Mouse (Mus musculus): ENCODE results near the gene Lefty1.
"Not testable (repeated sequence)": the region's sequence is repeated elsewhere in the genome, so short reads cannot be mapped to it uniquely, and the experiment has no call there.

Gene Lefty1

DNA sequence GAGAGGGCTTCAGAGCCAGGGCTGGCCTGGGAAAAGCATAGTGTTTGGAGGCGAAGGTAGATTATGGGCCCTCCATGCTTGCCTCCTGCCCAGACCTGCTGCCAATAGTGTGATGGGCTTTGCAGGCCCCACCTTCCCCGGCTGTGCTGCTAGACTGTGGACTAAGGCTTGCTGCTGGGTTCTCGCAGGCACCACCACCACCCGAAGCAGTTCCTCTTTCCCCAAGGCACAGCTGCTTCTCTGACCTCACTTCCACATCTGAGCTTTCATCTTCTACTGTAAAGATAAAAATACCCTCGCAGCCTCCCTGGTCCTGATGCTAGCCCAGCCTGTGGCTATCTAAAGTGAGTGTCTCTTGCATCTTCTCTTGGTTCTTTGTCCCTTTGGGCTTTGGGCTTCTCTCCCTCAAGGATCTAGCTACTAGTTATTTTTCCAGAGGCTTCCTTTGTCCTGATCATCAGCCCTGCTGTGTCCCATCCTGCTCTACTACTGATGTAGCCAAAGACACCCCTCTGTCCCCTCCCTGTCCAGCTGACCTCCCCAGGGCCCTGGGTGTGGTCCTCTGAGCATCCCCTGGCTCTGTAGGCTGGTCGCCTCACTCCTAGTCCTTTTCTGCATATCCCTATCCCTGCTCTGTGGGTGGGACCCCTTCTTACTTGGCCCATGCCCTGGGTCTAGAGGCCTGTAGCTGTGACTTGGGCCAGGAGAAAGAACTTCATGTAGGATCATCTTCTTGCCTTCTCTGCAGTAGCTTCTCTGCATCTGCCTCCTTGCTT lies 12.4 kb upstream of the Lefty1 start:
- no peak for DNase-seq

DNA sequence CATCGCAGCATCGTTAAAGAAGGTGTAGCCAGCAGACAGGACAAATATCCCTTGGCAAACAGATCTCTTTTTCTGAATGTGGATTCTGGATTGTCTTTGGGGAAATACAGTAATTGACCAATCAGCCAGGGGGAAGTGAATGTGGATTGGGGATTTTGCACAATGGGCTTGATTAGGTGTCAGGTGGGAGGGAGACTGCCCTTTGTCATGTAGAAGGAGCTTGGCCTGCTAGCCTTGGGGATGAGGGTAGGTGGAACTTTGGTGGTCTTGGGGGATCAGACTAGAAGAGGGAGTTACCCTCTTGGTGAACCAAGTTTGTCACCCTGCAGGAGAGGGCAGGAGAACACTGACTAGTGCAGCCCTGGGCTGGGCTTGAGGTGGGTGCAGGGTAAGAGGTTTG lies 10.1 kb upstream of the Lefty1 start:
- no peak for DNase-seq

DNA sequence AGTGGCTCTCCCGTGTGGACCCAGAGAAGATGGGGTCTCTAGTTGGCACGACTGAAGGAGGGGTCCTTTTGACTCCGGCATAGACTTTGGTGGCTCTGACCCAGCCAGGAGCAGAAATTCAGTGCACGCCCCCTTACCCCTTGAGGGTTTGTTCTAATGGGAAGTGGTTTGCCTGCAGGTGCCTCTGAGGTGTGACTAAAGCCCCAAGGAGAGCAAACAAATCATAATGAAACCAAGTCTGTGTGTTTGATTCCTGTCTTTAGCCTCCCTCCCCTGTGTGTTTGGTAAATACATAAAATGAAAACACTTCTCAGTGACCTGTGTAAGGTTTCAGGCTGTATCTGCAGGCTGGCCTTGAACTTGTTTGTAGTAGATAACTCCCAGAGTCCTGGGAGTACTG lies 8.5 kb upstream of the Lefty1 start:
- DNase-seq, result no peak

DNA sequence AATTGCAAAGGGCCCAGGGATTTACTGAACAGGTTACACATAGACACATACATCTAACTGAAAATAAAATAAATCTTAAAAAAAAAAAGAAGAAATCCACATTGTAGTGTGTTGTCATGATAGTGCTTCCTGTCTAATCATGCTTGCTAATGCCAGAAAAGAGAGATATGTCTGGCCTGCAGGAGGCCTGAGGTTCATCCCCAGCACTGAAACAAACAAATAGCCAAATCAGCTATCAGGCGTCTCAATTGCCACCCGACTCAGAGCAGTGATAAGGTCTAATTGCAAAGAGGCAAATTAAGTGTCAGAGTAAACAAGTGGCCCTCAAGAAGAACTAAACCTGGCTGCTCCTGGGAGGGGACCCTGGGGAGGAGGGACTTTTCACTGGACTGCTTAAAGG lies 5.2 kb upstream of the Lefty1 start:
- DNase-seq, result no peak

DNA sequence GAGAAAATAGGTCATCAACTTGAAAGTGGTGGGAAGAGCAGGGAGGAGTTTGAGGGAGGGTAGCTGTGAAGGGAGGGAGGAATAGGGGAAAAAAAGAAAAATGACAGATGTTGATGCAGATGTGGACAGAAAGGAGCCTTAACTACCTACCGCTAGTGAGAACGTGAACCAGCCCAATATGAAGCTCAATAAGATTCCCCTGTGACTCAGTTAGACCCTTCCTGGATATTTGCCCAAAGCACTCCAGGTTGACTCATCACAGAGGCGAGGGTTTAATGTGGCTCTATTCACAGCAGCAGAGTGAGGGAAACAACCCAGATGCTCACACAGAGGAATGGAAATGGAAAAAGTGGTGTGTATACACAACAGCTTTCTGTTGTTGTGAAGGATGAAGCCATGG lies 3.7 kb upstream of the Lefty1 start:
- no peak for DNase-seq

DNA sequence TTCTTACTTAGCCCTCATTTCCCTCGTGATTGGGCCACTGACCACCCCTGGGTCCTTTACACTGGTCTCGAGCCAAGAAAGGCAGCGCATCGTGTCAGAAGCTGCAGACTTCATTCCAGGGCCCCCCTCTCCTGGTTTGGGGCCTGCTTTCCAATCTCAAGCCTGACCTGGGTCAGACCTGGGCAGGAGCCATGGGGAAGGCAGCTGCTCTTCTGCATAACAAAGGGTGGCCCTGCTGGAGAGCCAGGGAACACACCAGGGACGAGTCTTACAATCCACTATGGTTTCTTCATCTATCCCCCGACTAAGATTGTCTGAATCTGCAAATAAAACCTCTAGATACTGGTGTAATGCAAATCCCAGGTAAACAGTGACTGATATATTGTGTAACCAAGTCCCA lies 1.2 kb upstream of the Lefty1 start:
- DNase-seq, result no peak

DNA sequence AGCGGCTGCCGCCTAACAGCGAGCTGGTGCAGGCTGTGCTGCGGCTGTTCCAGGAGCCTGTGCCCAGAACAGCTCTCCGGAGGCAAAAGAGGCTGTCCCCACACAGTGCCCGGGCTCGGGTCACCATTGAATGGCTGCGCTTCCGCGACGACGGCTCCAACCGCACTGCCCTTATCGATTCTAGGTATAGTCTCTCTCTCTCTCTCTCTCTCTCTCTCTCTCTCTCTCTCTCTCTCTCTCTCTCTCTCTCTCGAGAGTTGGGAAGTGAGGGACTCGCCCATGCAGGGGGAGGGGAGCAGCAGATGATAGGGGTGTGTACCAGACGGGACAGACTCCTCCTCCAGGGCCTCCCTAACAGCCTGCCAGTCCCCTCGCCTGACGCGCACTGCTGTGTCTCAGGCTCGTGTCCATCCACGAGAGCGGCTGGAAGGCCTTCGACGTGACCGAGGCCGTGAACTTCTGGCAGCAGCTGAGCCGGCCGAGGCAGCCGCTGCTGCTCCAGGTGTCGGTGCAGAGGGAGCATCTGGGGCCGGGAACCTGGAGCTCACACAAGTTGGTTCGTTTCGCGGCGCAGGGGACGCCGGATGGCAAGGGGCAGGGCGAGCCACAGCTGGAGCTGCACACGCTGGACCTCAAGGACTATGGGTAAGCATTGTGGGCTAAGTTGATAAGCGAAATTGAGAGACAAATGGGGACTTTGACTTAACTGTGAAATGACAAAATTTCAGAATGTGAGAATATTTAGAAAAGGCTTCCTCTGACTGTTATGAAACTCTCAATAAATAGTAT lies 2.0 kb downstream of the Lefty1 start:
- not testable (repeated sequence) for DNase-seq

DNA sequence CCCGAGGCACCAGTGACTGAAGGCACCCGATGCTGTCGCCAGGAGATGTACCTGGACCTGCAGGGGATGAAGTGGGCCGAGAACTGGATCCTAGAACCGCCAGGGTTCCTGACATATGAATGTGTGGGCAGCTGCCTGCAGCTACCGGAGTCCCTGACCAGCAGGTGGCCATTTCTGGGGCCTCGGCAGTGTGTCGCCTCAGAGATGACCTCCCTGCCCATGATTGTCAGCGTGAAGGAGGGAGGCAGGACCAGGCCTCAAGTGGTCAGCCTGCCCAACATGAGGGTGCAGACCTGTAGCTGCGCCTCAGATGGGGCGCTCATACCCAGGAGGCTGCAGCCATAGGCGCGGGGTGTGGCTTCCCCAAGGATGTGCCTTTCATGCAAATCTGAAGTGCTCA lies 2.8 kb downstream of the Lefty1 start:
- not testable (repeated sequence) for DNase-seq

DNA sequence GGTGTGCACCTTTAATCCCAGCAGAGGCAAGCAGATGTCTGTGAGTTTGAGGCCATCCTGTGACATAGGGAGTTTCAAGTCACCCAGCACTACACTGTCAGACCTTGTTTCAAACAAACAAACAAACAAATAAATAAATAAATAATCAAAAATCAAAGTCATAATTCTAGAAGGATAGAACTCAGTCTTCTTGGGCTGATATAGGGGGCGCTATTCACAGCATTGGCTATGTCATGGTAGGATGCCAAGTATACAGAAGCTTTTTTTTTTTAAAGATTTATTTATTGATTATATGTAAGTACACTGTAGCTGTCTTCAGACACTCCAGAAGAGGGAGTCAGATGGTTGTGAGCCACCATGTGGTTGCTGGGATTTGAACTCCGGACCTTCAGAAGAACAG lies 4.0 kb downstream of the Lefty1 start:
- not testable (repeated sequence) for DNase-seq

DNA sequence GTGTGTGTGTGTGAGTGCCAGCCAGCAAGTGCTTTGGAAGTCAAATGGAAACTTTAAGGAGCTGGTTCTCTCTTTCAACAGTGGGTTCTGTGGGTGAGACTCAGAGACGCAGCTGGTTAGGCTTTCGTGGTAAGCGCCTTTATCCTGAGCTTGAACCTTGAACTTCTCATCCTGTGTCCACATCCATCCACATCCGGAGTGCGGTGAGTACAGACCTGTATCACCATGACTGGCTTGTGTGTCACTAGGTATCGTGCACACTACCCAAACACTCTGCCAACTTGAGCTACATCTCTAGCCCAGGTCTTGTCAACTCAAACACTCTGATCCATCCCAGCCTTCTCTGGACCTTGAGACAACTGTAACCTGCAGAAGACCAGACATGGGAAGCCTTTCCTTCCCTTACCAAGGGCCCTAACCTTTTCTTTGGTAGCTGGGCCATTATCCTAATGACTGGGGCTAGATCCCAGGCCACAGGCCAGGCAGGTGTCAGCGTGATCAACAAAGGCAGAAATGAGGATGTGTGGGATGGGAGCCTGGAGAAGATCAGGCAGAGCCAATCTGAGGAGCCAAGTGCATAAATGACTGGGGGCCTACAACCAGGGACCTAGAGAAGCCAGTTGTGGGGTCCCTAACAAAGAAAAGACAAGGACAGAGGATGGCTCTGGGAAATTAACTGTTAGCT lies 6.1 kb downstream of the Lefty1 start:
- DNase-seq, result no peak

DNA sequence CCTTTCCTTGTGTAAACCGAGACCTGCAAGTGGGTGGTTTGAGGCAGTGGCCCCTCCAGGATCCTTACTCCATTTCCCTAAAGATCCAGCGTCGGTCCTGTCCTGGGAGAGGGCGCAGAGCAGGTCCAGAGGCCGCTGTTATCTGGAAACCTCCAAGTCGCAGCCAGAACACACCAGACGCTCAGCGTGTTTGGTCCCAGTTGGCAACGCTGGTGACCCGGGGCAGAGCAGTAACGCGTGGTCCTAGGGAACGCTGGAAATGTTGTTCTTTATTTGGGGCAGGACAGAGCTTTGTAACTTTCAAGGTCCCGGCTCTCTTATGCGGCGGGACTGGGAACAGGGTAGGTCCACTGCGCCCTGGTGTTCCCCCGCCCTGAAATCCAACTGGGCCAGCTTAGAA lies 6.9 kb downstream of the Lefty1 start:
- DNase-seq, result peak; percentile 35

DNA sequence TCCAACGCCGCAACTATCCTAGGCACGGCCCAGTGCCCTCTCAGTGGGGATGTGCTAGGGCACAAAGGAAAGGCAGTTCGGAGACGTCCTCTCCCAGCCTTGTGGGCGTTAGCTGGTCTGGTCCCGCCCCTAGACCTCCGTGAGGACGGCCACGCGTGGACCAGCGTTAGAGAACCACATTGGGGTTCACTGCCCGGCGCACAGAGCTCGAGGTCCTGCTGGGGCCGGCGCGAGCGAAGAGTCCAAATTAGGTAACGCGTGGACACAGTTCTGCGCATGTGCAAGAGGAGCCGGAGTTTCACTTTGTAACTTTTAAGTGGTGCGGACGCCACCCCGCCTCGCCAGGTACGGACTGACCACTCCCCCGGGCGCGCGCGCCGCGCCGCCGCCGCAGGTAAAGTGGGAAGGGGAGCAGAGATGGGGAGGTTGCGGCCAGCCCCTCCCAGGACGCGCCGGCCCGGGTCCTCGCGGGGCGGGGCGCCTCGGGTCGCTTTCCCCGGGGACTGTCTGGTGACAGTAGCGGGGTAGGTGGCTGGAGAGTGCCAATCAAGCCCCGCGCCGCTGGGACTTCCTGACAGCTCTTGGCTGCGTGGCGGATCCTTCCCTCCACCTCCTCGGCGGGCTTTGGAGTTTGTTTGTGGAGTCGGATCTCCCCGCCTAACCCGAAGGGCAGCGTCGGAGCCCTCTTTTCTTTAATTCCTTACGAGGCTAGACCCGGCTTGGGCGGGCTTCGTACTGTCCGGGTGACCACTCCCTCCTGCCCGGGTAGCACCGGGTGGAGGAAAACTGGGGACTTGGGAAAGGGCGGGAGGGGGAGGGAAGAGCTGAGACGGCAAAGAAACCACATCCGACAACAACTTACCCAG lies 7.6 kb downstream of the Lefty1 start, which contains the start of gene Tmem63a:
Gene Tmem63a (plus strand): TSS at position 179 of the 866 bp plus-strand sequence.
- peak; percentile 88 for DNase-seq

DNA sequence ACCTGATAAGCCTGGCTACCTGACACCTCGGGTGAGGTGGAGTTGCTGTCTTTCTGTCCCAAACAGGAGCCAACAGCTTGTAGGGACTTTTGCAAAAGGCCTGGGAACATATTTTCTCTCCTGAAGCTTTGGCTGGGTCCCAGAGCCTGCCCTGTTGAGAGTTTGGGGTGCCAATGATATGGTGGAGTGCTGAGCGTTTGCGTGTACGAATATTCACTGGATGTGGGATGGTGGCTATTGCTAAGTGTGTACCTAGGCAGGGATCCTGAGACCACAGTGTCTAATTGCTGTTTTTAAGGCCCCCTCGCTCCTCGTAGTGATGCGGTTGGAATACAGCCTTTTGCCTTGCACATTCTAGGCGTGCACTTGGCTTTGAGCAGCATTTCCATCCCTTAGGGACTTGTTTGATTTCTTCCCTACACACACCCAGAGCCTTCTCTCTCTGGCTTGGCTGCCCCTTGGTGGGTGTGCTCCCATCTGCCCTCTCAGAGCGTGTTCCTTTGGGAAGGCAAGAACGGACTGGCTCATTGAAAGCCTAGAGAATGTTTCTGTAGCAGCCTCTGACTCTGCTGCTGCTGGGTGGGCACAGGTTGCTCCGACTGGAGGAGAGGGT lies 8.3 kb downstream of the Lefty1 start:
- DNase-seq, result no peak

DNA sequence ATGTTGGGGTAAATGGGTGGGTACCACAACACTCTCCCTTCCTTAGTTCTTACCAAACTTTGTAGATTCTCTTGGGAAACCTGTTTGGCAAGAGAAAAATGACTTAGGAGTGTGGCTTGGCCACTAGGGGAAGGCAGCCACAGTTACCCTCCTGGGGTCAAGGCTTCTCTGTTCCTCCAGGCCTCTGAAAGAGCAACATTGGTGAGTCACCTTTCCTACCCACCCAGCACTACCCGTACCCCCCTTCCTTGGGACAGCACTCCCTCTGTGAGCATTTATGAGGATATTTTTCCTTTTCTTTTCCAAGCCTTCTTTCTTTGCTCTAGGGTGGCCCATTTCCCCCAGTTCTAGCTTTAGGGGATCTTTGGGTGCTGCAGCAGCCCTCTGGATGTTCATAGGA lies 9.1 kb downstream of the Lefty1 start:
- no peak for DNase-seq

DNA sequence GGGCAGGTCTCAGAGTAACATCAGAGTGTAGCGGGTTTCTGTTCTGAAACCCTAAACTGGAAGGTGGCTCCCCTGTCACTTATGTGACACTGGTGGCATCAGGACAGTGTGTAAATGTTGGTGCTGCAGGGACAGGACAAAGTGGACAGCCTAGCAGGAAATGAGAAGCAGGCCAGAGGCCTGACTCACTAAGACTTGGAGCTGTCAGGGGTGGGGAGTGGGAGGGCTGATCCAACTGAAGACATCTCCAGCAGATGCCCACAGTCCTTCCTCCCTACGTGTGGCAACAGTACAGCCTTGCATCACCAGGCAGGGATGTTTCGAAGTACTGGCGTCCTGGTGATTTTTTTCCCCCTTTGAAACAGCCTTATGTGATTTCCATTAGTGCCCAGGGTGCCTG lies 9.7 kb downstream of the Lefty1 start:
- no peak for DNase-seq

DNA sequence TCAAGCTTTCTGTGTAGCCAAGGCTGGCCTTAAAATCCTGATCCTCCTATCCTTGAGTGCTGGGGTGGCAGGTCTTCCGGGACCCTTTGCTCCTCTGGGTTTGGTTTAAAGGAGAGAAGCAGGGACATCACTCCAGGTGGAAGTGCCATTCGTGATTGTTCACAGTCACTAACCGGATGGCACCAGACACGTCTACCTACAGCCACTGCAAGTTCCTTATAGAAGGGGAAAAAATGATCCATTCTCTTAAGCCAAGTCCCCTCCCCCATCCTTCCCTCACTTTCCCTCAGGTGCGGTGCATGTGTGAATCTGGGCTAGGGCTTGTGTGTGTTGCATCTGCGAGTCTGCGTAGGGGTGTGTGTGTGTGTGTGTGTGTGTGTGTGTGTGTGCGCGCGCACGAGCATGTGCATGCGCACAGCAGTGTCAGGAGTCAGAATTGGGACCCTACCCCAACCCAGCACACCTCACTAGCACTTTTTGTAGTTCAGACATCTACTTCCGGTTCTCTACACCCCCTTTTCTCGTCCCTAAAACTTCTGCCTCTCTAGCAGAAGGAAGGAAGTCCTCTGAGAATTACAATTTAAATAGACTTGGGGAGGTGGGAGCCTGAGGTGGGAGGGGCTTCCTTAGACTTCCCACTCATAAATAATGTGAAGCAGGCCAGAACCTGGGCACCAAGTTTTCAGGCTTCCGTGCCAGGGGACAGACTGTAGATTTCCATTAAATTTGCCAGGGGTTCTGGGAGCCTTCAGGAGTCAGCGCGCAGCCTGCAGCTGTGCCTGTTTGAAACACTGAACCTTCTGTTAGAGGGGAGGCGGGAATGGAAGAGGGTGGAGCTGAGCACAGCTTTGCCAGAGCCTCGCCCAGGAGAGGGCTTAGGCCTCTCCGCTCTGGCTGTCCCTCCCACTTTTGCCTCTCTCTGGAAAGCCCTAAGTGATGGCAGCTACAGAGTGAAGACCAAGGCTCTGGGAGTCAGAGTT lies 10.5 kb downstream of the Lefty1 start:
- no peak for DNase-seq

DNA sequence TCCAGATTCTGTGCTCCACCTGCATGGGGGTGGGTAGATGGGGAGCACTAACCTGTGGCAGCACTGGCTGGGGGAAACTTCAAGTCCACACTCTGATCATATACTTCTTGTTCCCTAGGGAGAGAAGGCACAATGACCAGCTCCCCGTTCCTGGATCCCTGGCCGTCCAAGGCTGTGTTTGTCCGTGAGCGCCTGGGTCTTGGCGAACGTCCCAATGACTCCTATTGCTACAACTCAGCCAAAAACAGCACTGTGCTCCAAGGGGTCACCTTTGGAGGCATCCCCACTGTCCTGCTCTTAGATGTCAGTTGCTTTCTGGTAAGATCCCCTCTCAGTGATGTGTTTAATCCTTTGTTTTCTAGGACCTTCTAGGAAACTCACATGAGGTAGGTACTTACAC lies 11.6 kb downstream of the Lefty1 start:
- DNase-seq, result no peak

DNA sequence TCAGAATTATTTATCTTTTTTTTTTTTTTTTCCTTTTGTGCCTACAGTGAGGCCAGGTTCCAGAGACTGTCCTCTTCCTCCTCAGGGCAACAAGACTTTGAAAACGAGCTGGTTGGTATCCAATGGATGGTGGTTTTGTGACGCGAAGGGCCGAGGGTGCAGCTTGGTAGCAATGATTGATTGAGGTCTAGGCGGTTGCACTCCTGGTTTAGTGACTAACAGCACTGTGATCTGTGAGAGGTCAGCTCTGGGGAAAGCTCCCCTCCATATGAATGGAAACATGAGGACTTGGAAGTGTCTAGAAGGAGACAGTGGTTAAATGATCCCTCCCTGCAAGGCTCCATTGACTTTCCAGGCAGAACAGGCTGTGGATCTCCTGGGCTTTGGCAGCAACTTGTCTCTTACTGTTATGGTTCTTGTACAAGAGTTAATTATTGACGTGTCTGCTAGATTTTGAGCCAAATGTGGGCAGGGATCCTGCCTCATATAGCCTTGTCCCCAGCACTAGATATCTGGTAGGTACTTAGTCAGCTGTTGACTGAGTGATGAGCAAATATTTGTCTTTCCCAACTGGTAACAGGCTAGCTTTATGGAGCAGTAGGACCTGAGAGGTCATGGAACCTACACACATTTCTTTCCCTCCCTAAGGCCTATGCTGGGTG lies 17.4 kb downstream of the Lefty1 start:
- DNase-seq, result peak; percentile 78

DNA sequence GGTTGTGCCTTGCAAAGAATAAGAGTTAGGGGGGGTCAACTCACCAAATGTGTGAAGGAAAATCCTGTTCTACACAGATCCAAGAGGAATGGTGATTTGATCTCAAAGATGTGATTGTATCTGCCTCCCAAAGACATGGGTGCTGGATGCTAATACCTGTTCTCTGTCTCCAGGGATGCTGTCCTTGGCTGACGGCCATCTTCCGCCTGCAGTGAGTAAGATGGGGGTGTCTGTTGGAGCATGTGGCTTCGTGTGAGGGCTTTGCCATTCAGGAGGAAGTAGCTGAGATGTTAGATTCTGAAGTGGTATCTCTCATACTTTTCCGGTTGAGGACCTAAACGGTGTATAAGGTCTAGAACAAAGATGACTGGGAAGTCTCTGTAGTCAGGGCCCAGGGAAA lies 18.0 kb downstream of the Lefty1 start:
- no peak for DNase-seq

DNA sequence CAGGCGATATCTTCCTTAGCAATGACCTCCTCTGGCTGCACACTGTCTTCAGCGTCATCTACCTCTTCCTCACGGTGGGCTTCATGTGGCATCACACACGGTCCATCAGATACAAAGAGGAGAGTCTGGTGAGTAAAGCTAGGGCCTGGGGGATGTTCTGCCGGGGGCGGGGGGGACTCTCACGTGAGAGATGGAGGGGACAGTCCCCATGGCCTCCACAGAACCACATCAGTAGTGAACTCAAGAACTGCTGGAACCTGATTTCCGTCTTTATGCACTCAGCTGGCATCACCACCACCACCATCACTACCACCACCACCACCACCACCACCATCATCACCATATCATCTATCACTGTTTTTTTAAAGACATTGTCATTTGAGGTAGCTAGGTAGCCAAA lies 21.6 kb downstream of the Lefty1 start:
- DNase-seq, result no peak
